Mouse (Mus musculus): ENCODE results near the gene Gm45140. TPM values are rescaled to one million over a fixed set of nuclear protein-coding genes. Genes with fewer than 3 reads are reported as not detected.
A peak's percentile ranks its signal among the peaks of the same experiment; 100 is the strongest.

Gm45140 gene
- polyA plus RNA-seq, 1 experiment from 2014 or later = 3.3 TPM

GRCm38 (mm10) chr6:87846813-87847212, 11.2 kb upstream of the Gm45140 start:
- H3K36me3 ChIP-seq (ENCODE audit: insufficient read depth) = peaks cover 60% of the 10 kb centered on the region
- H3K4me2 ChIP-seq = peak overlapping the region; percentile 13; the same call in 1 of the 2 replicates
- H3K9ac ChIP-seq = no peak overlapping the region
- DNase-seq = no peak
- H3K4me3 ChIP-seq (ENCODE audit: low read depth, low read length) = no peak overlapping the region
- H3K27me3 ChIP-seq (ENCODE audit: insufficient read depth, low read length) = no peaks in the 10 kb centered on the region
- TF ChIP-seq CTCF (IDR thresholded peaks at IDR 0.05; ENCODE audit: low read depth) = no peak
- 0 out of 2 replicates have a peak, but pooled peaks cover 4% of the 10 kb centered on the region for H3K4me1 ChIP-seq (ENCODE audit: insufficient read depth)
- WGBS = 81% methylated on average over 1 of the region's 1 CpGs
- no peak overlapping the region for H3K27ac ChIP-seq (ENCODE audit: low read depth)
- H3K9me3 ChIP-seq (ENCODE audit: low read depth, low read length) = no peaks in the 10 kb centered on the region
- ATAC-seq (ENCODE audit: insufficient read depth) = no peak

GRCm38 (mm10) chr6:87845031-87845695, 9.6 kb upstream of the Gm45140 start:
- H3K4me1 ChIP-seq (ENCODE audit: insufficient read depth) = 0 out of 2 replicates have a peak, but pooled peaks cover 4% of the 10 kb centered on the region
- ATAC-seq (ENCODE audit: insufficient read depth) = no peak
- DNase-seq = no peak
- no peaks in the 10 kb centered on the region for H3K9me3 ChIP-seq (ENCODE audit: low read depth, low read length)
- H3K4me3 ChIP-seq (ENCODE audit: low read depth, low read length) = no peak overlapping the region
- no peaks in the 10 kb centered on the region for H3K27me3 ChIP-seq (ENCODE audit: insufficient read depth, low read length)
- whole genome bisulfite sequencing = 91% methylated on average over 13 of the region's 13 CpGs
- no peak overlapping the region for H3K27ac ChIP-seq (ENCODE audit: low read depth)
- H3K36me3 ChIP-seq (ENCODE audit: insufficient read depth) = peaks cover 63% of the 10 kb centered on the region
- H3K4me2 ChIP-seq = no peak overlapping the region
- no peak for TF ChIP-seq CTCF (IDR thresholded peaks at IDR 0.05; ENCODE audit: low read depth)
- H3K9ac ChIP-seq = no peak overlapping the region

- no peaks in the 10 kb centered on the region for H3K9me3 ChIP-seq (ENCODE audit: low read depth, low read length)
- H3K36me3 ChIP-seq (ENCODE audit: insufficient read depth) = peaks cover 54% of the 10 kb centered on the region
- no peaks in the 10 kb centered on the region for H3K27me3 ChIP-seq (ENCODE audit: insufficient read depth, low read length)
- 21% methylated on average over 1 of the region's 1 CpGs for WGBS
- no peak overlapping the region for H3K4me2 ChIP-seq
- no peak overlapping the region for H3K4me3 ChIP-seq (ENCODE audit: low read depth, low read length)
- ATAC-seq (ENCODE audit: insufficient read depth) = no peak
- peak; percentile 36 for DNase-seq
- H3K9ac ChIP-seq = no peak overlapping the region
- no peaks in the 10 kb centered on the region for H3K4me1 ChIP-seq (ENCODE audit: insufficient read depth)
- no peak overlapping the region for H3K27ac ChIP-seq (ENCODE audit: low read depth)
- peak; percentile 36; the same call in 1 of the 2 replicates for TF ChIP-seq CTCF (IDR thresholded peaks at IDR 0.05; ENCODE audit: low read depth)
These were observed 6.7 kb upstream of the Gm45140 start for GRCm38 (mm10) chr6:87842254-87842653.

- Histone ChIP-seq H3K36me3 (ENCODE audit: insufficient read depth) (peaks cover 48% of the 10 kb centered on the region), H3K4me3 (ENCODE audit: low read depth, low read length) (no peak overlapping the region), H3K27me3 (ENCODE audit: insufficient read depth, low read length) (no peaks in the 10 kb centered on the region), H3K9ac (no peak overlapping the region), H3K4me2 (no peak overlapping the region), H3K9me3 (ENCODE audit: low read depth, low read length) (no peaks in the 10 kb centered on the region), H3K27ac (ENCODE audit: low read depth) (no peak overlapping the region), H3K4me1 (ENCODE audit: insufficient read depth) (no peaks in the 10 kb centered on the region)
- ATAC-seq (ENCODE audit: insufficient read depth) = no peak
- no peak for TF ChIP-seq CTCF (IDR thresholded peaks at IDR 0.05; ENCODE audit: low read depth)
- 79% methylated on average over 8 of the region's 8 CpGs for WGBS
- DNase-seq = no peak
These were observed 6.0 kb upstream of the Gm45140 start for GRCm38 (mm10) chr6:87841635-87842034.

- Histone ChIP-seq H3K36me3 (ENCODE audit: insufficient read depth) (peaks cover 34% of the 10 kb centered on the region), H3K4me2 (peak overlapping the region; percentile 89; the same call in 1 of the 2 replicates), H3K9me3 (ENCODE audit: low read depth, low read length) (no peaks in the 10 kb centered on the region), H3K27ac (ENCODE audit: low read depth) (no peak overlapping the region), H3K27me3 (ENCODE audit: insufficient read depth, low read length) (no peaks in the 10 kb centered on the region), H3K4me3 (ENCODE audit: low read depth, low read length) (no peak overlapping the region), H3K9ac (no peak overlapping the region), H3K4me1 (ENCODE audit: insufficient read depth) (no peaks in the 10 kb centered on the region)
- no peak for ATAC-seq (ENCODE audit: insufficient read depth)
- WGBS = 52% methylated on average over 11 of the region's 11 CpGs
- TF ChIP-seq CTCF (IDR thresholded peaks at IDR 0.05; ENCODE audit: low read depth) = no peak
- DNase-seq = no peak
These were observed 4.3 kb upstream of the Gm45140 start for GRCm38 (mm10) chr6:87839797-87840341.

- H3K9me3 ChIP-seq (ENCODE audit: low read depth, low read length) = no peaks in the 10 kb centered on the region
- H3K4me1 ChIP-seq (ENCODE audit: insufficient read depth) = no peaks in the 10 kb centered on the region
- H3K4me3 ChIP-seq (ENCODE audit: low read depth, low read length) = peak within 1 kb of the TSS; percentile 80
- peak; percentile 98 for DNase-seq
- WGBS = under 1% methylated on average over 46 of the region's 46 CpGs
- peak within 1 kb of the TSS; percentile 89 for H3K4me2 ChIP-seq
- no peaks in the 10 kb centered on the region for H3K27me3 ChIP-seq (ENCODE audit: insufficient read depth, low read length)
- peak; percentile 96 for ATAC-seq (ENCODE audit: insufficient read depth)
- peak within 1 kb of the TSS; percentile 82 for H3K9ac ChIP-seq
- peak within 1 kb of the TSS; percentile 95 for H3K27ac ChIP-seq (ENCODE audit: low read depth)
- H3K36me3 ChIP-seq (ENCODE audit: insufficient read depth) = peaks cover 33% of the 10 kb centered on the region
- TF ChIP-seq CTCF (IDR thresholded peaks at IDR 0.05; ENCODE audit: low read depth) = no peak
These were observed 3.1 kb upstream of the Gm45140 start, which contains the start of gene Isy1 for GRCm38 (mm10) chr6:87838551-87839197. TSS of gene Isy1 (minus strand) at chr6:87838798.

GRCm38 (mm10) chr6:87820366-87820765, 15.2 kb downstream of the Gm45140 start:
- Histone ChIP-seq H3K36me3 (ENCODE audit: insufficient read depth) (peaks cover 86% of the 10 kb centered on the region), H3K27ac (ENCODE audit: low read depth) (no peak overlapping the region), H3K4me3 (ENCODE audit: low read depth, low read length) (no peak overlapping the region), H3K4me2 (no peak overlapping the region), H3K4me1 (ENCODE audit: insufficient read depth) (no peaks in the 10 kb centered on the region), H3K27me3 (ENCODE audit: insufficient read depth, low read length) (no peaks in the 10 kb centered on the region), H3K9me3 (ENCODE audit: low read depth, low read length) (no peaks in the 10 kb centered on the region), H3K9ac (no peak overlapping the region)
- 91% methylated on average over 2 of the region's 2 CpGs for WGBS
- no peak for TF ChIP-seq CTCF (IDR thresholded peaks at IDR 0.05; ENCODE audit: low read depth)
- ATAC-seq (ENCODE audit: insufficient read depth) = no peak
- DNase-seq = no peak

Measured in lung, embryonic 14.5 days (tissue).